Mouse (Mus musculus) natural killer cell, adult 2 months (primary cell): ENCODE measurements around the gene Pced1b.

Experiments
- DNase-seq, 2 experiments: peaks; one replicate each; pipeline ENCODE4 v3.0.0; 2022; ENCODE audit warnings: low spot score in 2 of 2

The Pced1b gene

GRCm38 (mm10) chr15:97257206-97257775 lies 10.4 kb downstream of the Pced1b start:
- no peak for DNase-seq

- no peak for DNase-seq
These were observed 11.8 kb downstream of the Pced1b start for GRCm38 (mm10) chr15:97258483-97259230.

GRCm38 (mm10) chr15:97259300-97259699 lies 12.4 kb downstream of the Pced1b start:
- peak in 1 of 2 experiments; percentile 71 for DNase-seq

- no peak for DNase-seq
These were observed 13.2 kb downstream of the Pced1b start for GRCm38 (mm10) chr15:97259968-97260597.

- no peak for DNase-seq
These were observed 15.3 kb downstream of the Pced1b start for GRCm38 (mm10) chr15:97262251-97262650.

GRCm38 (mm10) chr15:97266236-97266845 lies 19.4 kb downstream of the Pced1b start:
- DNase-seq: no peak

- no peak for DNase-seq
These were observed 20.3 kb downstream of the Pced1b start for GRCm38 (mm10) chr15:97267094-97267695.

- DNase-seq: no peak
These were observed 25.2 kb downstream of the Pced1b start for GRCm38 (mm10) chr15:97271985-97272697.

GRCm38 (mm10) chr15:97272831-97273230 lies 25.9 kb downstream of the Pced1b start:
- DNase-seq: no peak

- no peak for DNase-seq
These were observed 28.9 kb downstream of the Pced1b start for GRCm38 (mm10) chr15:97275626-97276395.

- no peak for DNase-seq
These were observed 29.8 kb downstream of the Pced1b start for GRCm38 (mm10) chr15:97276660-97277153.

- DNase-seq: peak in 1 of 2 experiments; percentile 40
These were observed 30.4 kb downstream of the Pced1b start for GRCm38 (mm10) chr15:97277328-97277727.

GRCm38 (mm10) chr15:97278340-97278948 lies 31.5 kb downstream of the Pced1b start:
- DNase-seq: no peak

GRCm38 (mm10) chr15:97280131-97280530 lies 33.2 kb downstream of the Pced1b start:
- DNase-seq: no peak

GRCm38 (mm10) chr15:97280776-97281175 lies 33.9 kb downstream of the Pced1b start:
- DNase-seq: no peak

- no peak for DNase-seq
These were observed 35.0 kb downstream of the Pced1b start for GRCm38 (mm10) chr15:97281712-97282571.

GRCm38 (mm10) chr15:97282572-97282881 lies 35.6 kb downstream of the Pced1b start:
- no peak for DNase-seq

- no peak for DNase-seq
These were observed 37.3 kb downstream of the Pced1b start for GRCm38 (mm10) chr15:97284201-97284600.

GRCm38 (mm10) chr15:97285665-97286212 lies 38.8 kb downstream of the Pced1b start:
- no peak for DNase-seq
